ENCODE assay signal across 10 mouse cellular contexts in genomic region chr3:19061488-19062248, GRCm38 (mm10).
A peak's percentile ranks its signal among the peaks of the same experiment; 100 is the strongest.
DNase-seq lines count a peak whose midpoint lies in the region; ATAC-seq and TF ChIP-seq lines count a peak whose summit lies in the region.
"Had no signal": no experiment of that assay in that cellular context is flagged by ENCODE, and none has a peak within 500 bp of the region (broad histone marks: within the 10 kb centered on the region; RNA-seq: fewer than 3 reads in every experiment).

No protein-coding gene starts in this region.

- H3K36me3 ChIP-seq in limb, embryonic 13.5 days: no peaks in the 10 kb centered on the region
- H3K36me3 ChIP-seq in heart, adult 2 months (ENCODE audit: control insufficient read depth, insufficient read depth, low read length): no peaks in the 10 kb centered on the region
- H3K36me3 ChIP-seq: liver, embryonic 12.5 days had no signal

- H3K27ac ChIP-seq in limb, embryonic 13.5 days: no peak overlapping the region
- H3K27ac ChIP-seq in heart, adult 2 months: no peak overlapping the region
- H3K27ac ChIP-seq: liver, embryonic 12.5 days had no signal

- intact Hi-C loops in left cerebral cortex, postnatal 4 days (cut with DNase I): loop anchor here (2.0 to 5.0 kb wide), 2 partner anchors 434 to 1011 kb away; no protein-coding TSS in a partner anchor
- intact Hi-C loops in left cerebral cortex, postnatal 25 days (cut with DNase I): loop anchor here (1.0 to 5.0 kb wide), 3 partner anchors 419 to 1012 kb away; no protein-coding TSS in a partner anchor
- intact Hi-C loops in heart, adult 2 months (cut with DNase I): loop anchor here (1.0 kb wide), 1 partner anchor 1012 kb away; no protein-coding TSS in a partner anchor

- no peak overlapping the region for H3K4me3 ChIP-seq in limb, embryonic 13.5 days
- H3K4me3 ChIP-seq in heart, adult 2 months: no peak overlapping the region
- H3K4me3 ChIP-seq: liver, embryonic 12.5 days had no signal

- no peak for TF ChIP-seq CTCF in heart, adult 2 months (IDR thresholded peaks at IDR 0.05)

- TF ChIP-seq EP300 in heart, adult 2 months (IDR thresholded peaks at IDR 0.05; ENCODE audit: insufficient read depth, low read depth, low read length): no peak

- no peaks in the 10 kb centered on the region for H3K79me2 ChIP-seq in heart, adult 2 months (replicated peaks; ENCODE audit: control insufficient read depth, insufficient read depth, low read length)

- no peaks in the 10 kb centered on the region for H3K9me3 ChIP-seq in limb, embryonic 13.5 days
- H3K9me3 ChIP-seq: liver, embryonic 12.5 days had no signal

- 0 out of 2 replicates have a peak, but pooled peaks cover 5% of the 10 kb centered on the region for H3K27me3 ChIP-seq in limb, embryonic 13.5 days
- H3K27me3 ChIP-seq in heart, adult 2 months (ENCODE audit: control insufficient read depth, insufficient read depth, low read length): no peaks in the 10 kb centered on the region
- H3K27me3 ChIP-seq: liver, embryonic 12.5 days had no signal

- WGBS in limb, embryonic 13.5 days: 30% methylated on average over 14 of the region's 14 CpGs
- WGBS in heart, adult 2 months: 45% methylated on average over 14 of the region's 14 CpGs

- H3K4me1 ChIP-seq in limb, embryonic 13.5 days: peaks cover 3% of the 10 kb centered on the region; the same call in 1 of the 2 replicates
- no peaks in the 10 kb centered on the region for H3K4me1 ChIP-seq in heart, adult 2 months (ENCODE audit: control insufficient read depth, insufficient read depth, low read length)
- H3K4me1 ChIP-seq: liver, embryonic 12.5 days had no signal

- 0 out of 2 replicates have a peak overlapping the region, but pooled peaks have one; percentile 16 for H3K4me2 ChIP-seq in limb, embryonic 13.5 days (replicated peaks)
- H3K4me2 ChIP-seq: liver, embryonic 12.5 days had no signal

- TF ChIP-seq POLR2A in heart, adult 2 months (IDR thresholded peaks at IDR 0.05; ENCODE audit: insufficient read depth, low read depth, low read length): no peak

- ATAC-seq in limb, embryonic 13.5 days (ENCODE audit: low FRiP score, low read depth): peak; percentile 61; the same call in 1 of the 2 replicates
- ATAC-seq: liver, embryonic 12.5 days; Patski had no signal

- DNase-seq in cerebellum, postnatal 36 days: peak; percentile 6
- no peak for DNase-seq in cerebellum, adult 18-20 months
- DNase-seq in left cerebral cortex, postnatal 4 days: peak; percentile 24
- DNase-seq in left cerebral cortex, postnatal 25 days (ENCODE audit: low spot score in 2 of 2): no peak
- peak; percentile 29 for DNase-seq in retina, postnatal 1 day
- no peak for DNase-seq in heart, adult 2 months
- no peak for DNase-seq in right cerebral cortex, postnatal 4 days

- no peak overlapping the region for H3K9ac ChIP-seq in limb, embryonic 13.5 days
- H3K9ac ChIP-seq in heart, adult 2 months (ENCODE audit: low read depth, low read length): no peak overlapping the region
- H3K9ac ChIP-seq: liver, embryonic 12.5 days had no signal

Comparison
In these comparisons a context has a peak if more than half of its experiments do, and no peak if none do; other contexts are left out.
1. DNase-seq: peak in cerebellum, postnatal 36 days (2 of 2), left cerebral cortex, postnatal 4 days (single experiment) and retina, postnatal 1 day (single experiment); none in cerebellum, adult 18-20 months (0 of 2), left cerebral cortex, postnatal 25 days (0 of 2), heart, adult 2 months (0 of 2) and right cerebral cortex, postnatal 4 days (single experiment).